Mouse (Mus musculus): ENCODE data around the gene Rhbdl1. TPM values are rescaled to one million over a fixed set of nuclear protein-coding genes. Genes with fewer than 3 reads are reported as not detected.
"Not testable (repeated sequence)": the region's sequence is repeated elsewhere in the genome, so short reads cannot be mapped to it uniquely, and the experiment has no call there.

The Rhbdl1 gene
- total and polyA plus RNA-seq, 3 experiments: 0.87 to 4.8 (median 3.1) TPM

DNA sequence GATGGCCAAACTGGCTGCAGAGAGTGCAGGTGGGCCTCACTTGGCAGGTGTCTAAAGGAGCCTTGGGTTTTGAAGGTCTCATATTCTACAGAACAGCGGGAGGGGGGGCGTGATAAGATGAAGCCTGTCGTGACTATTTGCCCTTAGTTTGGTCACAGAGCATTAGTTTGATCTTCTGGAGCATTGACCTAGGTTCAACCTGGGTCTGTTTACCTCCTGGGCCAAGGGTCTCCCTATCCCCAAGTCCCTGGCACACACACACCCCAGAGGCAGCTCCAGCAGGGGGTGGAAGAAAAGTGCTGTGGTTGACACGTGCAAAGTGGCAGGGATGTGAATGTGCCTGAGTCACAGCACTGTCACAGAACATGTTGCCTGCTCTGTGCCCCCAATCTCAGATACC is 26.2 kb downstream of the Rhbdl1 start:
- Histone ChIP-seq H3K4me3 (ENCODE audit: low read depth, low read length) (no peak overlapping the region), H3K36me3 (replicated peaks) (no peaks in the 10 kb centered on the region), H3K9me3 (replicated peaks) (0 out of 2 replicates have a peak, but pooled peaks cover 5% of the 10 kb centered on the region), H3K4me1 (ENCODE audit: insufficient read depth, low read depth, low read length) (peaks cover 5% of the 10 kb centered on the region; the same call in 1 of the 2 replicates), H3K27me3 (ENCODE audit: insufficient read depth, low read length) (peaks cover 51% of the 10 kb centered on the region)
- TF ChIP-seq GATA1 (IDR thresholded peaks at IDR 0.05; ENCODE audit: borderline replicate concordance, low read length): no peak
- TF ChIP-seq POLR2AphosphoS5 (IDR thresholded peaks at IDR 0.05; ENCODE audit: insufficient replicate concordance, low read depth, low read length): no peak
- no peak for TF ChIP-seq TAL1 (conservative IDR thresholded peaks at IDR 0.05; ENCODE audit: low read depth, low read length)
- no peak for TF ChIP-seq GATA2 (IDR thresholded peaks at IDR 0.05; ENCODE audit: borderline replicate concordance, low read depth, low read length)
- TF ChIP-seq CTCF (IDR thresholded peaks at IDR 0.05; ENCODE audit: low read depth, low read length): no peak
- DNase-seq (ENCODE audit: low spot score) (no peak), ATAC-seq (ENCODE audit: extremely low read depth, insufficient number of reproducible peaks, low FRiP score, poor library complexity, severe bottlenecking) (no peak)

- Histone ChIP-seq H3K36me3 (replicated peaks) (no peaks in the 10 kb centered on the region), H3K9me3 (replicated peaks) (0 out of 2 replicates have a peak, but pooled peaks cover 5% of the 10 kb centered on the region), H3K4me3 (ENCODE audit: low read depth, low read length) (no peak overlapping the region), H3K4me1 (ENCODE audit: insufficient read depth, low read depth, low read length) (peaks cover 5% of the 10 kb centered on the region; the same call in 1 of the 2 replicates), H3K27me3 (ENCODE audit: insufficient read depth, low read length) (peaks cover 46% of the 10 kb centered on the region)
- TF ChIP-seq GATA2 (IDR thresholded peaks at IDR 0.05; ENCODE audit: borderline replicate concordance, low read depth, low read length): no peak
- no peak for TF ChIP-seq CTCF (IDR thresholded peaks at IDR 0.05; ENCODE audit: low read depth, low read length)
- TF ChIP-seq GATA1 (IDR thresholded peaks at IDR 0.05; ENCODE audit: borderline replicate concordance, low read length): no peak
- TF ChIP-seq TAL1 (conservative IDR thresholded peaks at IDR 0.05; ENCODE audit: low read depth, low read length): no peak
- TF ChIP-seq POLR2AphosphoS5 (IDR thresholded peaks at IDR 0.05; ENCODE audit: insufficient replicate concordance, low read depth, low read length): no peak
- ATAC-seq (ENCODE audit: extremely low read depth, insufficient number of reproducible peaks, low FRiP score, poor library complexity, severe bottlenecking) (no peak), DNase-seq (ENCODE audit: low spot score) (no peak)
Measured at GRCm38 (mm10) chr17:25809606-25810340, 27.3 kb downstream of the Rhbdl1 start.

DNA sequence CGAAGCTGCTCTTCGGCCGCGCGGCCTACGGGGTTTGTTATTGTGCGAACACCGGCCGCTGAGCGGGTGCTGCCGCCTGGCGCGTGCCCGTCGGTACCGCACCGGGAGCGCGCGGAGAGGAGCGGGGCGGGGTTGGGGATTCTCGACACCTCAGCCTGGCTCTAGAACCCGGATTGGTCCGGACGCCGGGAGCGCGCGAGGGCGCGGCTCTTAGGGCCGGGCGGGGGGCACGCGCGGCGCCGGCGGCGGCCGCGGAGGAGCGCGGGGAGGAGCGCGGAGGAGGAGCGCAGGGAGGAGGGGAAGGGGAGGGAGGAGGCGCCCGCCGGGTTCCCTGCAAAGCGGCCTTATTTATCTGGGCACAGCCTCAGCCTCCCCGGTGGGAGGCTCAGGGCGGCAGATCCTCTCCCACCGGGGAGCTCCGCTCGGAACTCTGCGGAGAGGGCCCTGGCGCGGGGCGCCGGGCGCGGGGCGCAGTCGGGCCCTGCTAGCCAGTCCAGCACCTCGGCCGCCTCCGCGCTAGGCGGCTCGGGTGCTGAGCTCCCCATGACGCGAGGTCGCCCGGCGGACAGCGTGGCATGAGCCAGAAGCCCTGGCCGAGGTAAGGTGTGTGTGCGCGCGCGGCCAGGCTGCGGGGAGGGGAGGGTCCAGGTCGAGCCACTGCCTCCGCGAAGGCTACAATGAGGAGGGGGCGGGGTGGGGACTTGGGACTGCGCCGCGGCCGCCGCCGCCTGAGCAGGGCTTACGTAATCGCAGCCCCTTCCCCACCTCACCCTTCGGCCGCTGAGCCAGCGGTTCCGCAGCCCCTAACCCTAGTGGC is 28.1 kb downstream of the Rhbdl1 start, which contains the start of gene Fbxl16:
Gene Fbxl16 (plus strand): TSS at position 297 of the 817 bp plus-strand sequence.
- Histone ChIP-seq H3K4me1 (ENCODE audit: insufficient read depth, low read depth, low read length) (peaks cover 5% of the 10 kb centered on the region; the same call in 1 of the 2 replicates), H3K4me3 (ENCODE audit: low read depth, low read length) (no peak within 1 kb of the TSS), H3K36me3 (replicated peaks) (no peaks in the 10 kb centered on the region), H3K9me3 (replicated peaks) (0 out of 2 replicates have a peak, but pooled peaks cover 5% of the 10 kb centered on the region), H3K27me3 (ENCODE audit: insufficient read depth, low read length) (peaks cover 46% of the 10 kb centered on the region)
- DNase-seq (ENCODE audit: low spot score): no peak
- TF ChIP-seq GATA2 (IDR thresholded peaks at IDR 0.05; ENCODE audit: borderline replicate concordance, low read depth, low read length) (no peak), GATA1 (IDR thresholded peaks at IDR 0.05; ENCODE audit: borderline replicate concordance, low read length) (no peak), POLR2AphosphoS5 (IDR thresholded peaks at IDR 0.05; ENCODE audit: insufficient replicate concordance, low read depth, low read length) (no peak), CTCF (IDR thresholded peaks at IDR 0.05; ENCODE audit: low read depth, low read length) (no peak), TAL1 (conservative IDR thresholded peaks at IDR 0.05; ENCODE audit: low read depth, low read length) (no peak)
- ATAC-seq (ENCODE audit: extremely low read depth, insufficient number of reproducible peaks, low FRiP score, poor library complexity, severe bottlenecking): no peak

- TF ChIP-seq TAL1 (conservative IDR thresholded peaks at IDR 0.05; ENCODE audit: low read depth, low read length) (no peak), GATA1 (IDR thresholded peaks at IDR 0.05; ENCODE audit: borderline replicate concordance, low read length) (no peak), CTCF (IDR thresholded peaks at IDR 0.05; ENCODE audit: low read depth, low read length) (no peak), POLR2AphosphoS5 (IDR thresholded peaks at IDR 0.05; ENCODE audit: insufficient replicate concordance, low read depth, low read length) (no peak), GATA2 (IDR thresholded peaks at IDR 0.05; ENCODE audit: borderline replicate concordance, low read depth, low read length) (no peak)
- ATAC-seq (ENCODE audit: extremely low read depth, insufficient number of reproducible peaks, low FRiP score, poor library complexity, severe bottlenecking) (no peak), DNase-seq (ENCODE audit: low spot score) (no peak)
- no peaks in the 10 kb centered on the region for H3K36me3 ChIP-seq (replicated peaks)
- H3K27me3 ChIP-seq (ENCODE audit: insufficient read depth, low read length): peaks cover 46% of the 10 kb centered on the region
- H3K4me1 ChIP-seq (ENCODE audit: insufficient read depth, low read depth, low read length): peaks cover 5% of the 10 kb centered on the region; the same call in 1 of the 2 replicates
- no peak overlapping the region for H3K4me3 ChIP-seq (ENCODE audit: low read depth, low read length)
- H3K9me3 ChIP-seq (replicated peaks): 0 out of 2 replicates have a peak, but pooled peaks cover 5% of the 10 kb centered on the region
Measured at GRCm38 (mm10) chr17:25808028-25808427, 29.1 kb downstream of the Rhbdl1 start.

GRCm38 (mm10) chr17:25807452-25807851 is 29.6 kb downstream of the Rhbdl1 start:
- H3K27me3 ChIP-seq (ENCODE audit: insufficient read depth, low read length): peaks cover 46% of the 10 kb centered on the region
- ATAC-seq (ENCODE audit: extremely low read depth, insufficient number of reproducible peaks, low FRiP score, poor library complexity, severe bottlenecking); H3K36me3 ChIP-seq (replicated peaks); H3K4me3 ChIP-seq (ENCODE audit: low read depth, low read length); DNase-seq (ENCODE audit: low spot score); H3K9me3 ChIP-seq (replicated peaks); H3K4me1 ChIP-seq (ENCODE audit: insufficient read depth, low read depth, low read length): not testable (repeated sequence)

- no peak for ATAC-seq (ENCODE audit: extremely low read depth, insufficient number of reproducible peaks, low FRiP score, poor library complexity, severe bottlenecking)
- H3K4me3 ChIP-seq (ENCODE audit: low read depth, low read length): no peak overlapping the region
Measured at GRCm38 (mm10) chr17:25806507-25806906, 30.6 kb downstream of the Rhbdl1 start.

More at GRCm38 (mm10) chr17:25806507-25806906, 30.6 kb downstream of the Rhbdl1 start:
- TF ChIP-seq POLR2AphosphoS5 (IDR thresholded peaks at IDR 0.05; ENCODE audit: insufficient replicate concordance, low read depth, low read length) (no peak), GATA2 (IDR thresholded peaks at IDR 0.05; ENCODE audit: borderline replicate concordance, low read depth, low read length) (no peak), GATA1 (IDR thresholded peaks at IDR 0.05; ENCODE audit: borderline replicate concordance, low read length) (no peak), CTCF (IDR thresholded peaks at IDR 0.05; ENCODE audit: low read depth, low read length) (no peak)
- peaks cover 38% of the 10 kb centered on the region for H3K27me3 ChIP-seq (ENCODE audit: insufficient read depth, low read length)
- no peaks in the 10 kb centered on the region for H3K36me3 ChIP-seq (replicated peaks)
- H3K9me3 ChIP-seq (replicated peaks): 0 out of 2 replicates have a peak, but pooled peaks cover 5% of the 10 kb centered on the region
- peaks cover 5% of the 10 kb centered on the region; the same call in 1 of the 2 replicates for H3K4me1 ChIP-seq (ENCODE audit: insufficient read depth, low read depth, low read length)
- no peak for DNase-seq (ENCODE audit: low spot score)
